Mouse (Mus musculus): Measurements from ENCODE around the gene Tmem159.

DNA sequence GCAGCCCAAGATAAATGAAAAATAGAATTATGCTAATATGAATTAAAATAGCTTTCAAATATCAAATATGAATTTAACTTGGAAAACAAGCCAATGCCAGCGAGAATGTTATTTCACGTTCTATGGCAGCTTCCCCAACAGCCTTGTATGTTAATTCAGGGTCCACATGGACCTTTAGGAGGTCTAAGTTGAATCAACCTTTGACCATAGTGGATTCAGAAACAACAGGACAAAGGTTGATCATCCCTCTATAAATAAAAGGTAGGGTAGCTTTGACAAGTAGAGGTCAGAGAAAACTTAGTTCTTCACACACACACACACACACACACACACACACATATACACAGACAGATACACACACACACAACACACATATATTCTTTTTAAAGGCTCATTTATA lies 48.7 kb downstream of the Tmem159 start:
- TF ChIP-seq CTCF (IDR thresholded peaks at IDR 0.05; ENCODE audit: extremely low read depth, insufficient read length, insufficient replicate concordance, low read depth, low read length) (no peak), POLR2A (IDR thresholded peaks at IDR 0.05; ENCODE audit: low read depth, low read length) (no peak)
